Mouse (Mus musculus): ENCODE measurements around the gene Ntrk2. TPM values are rescaled to one million over a fixed set of nuclear protein-coding genes. Genes with fewer than 3 reads are reported as not detected.

The Ntrk2 gene
- total and polyA plus RNA-seq, 2 experiments from 2014 or later, result 0.92 to 2.9 TPM

- Histone ChIP-seq H3K4me2 (ENCODE audit: low read depth, low read length) (no peak overlapping the region), H3K36me3 (replicated peaks; ENCODE audit: control insufficient read depth, insufficient read depth, low read length) (no peaks in the 10 kb centered on the region), H3K4me3 (ENCODE audit: low read depth, low read length) (no peak overlapping the region), H3K27me3 (ENCODE audit: control insufficient read depth, insufficient read depth, low read length) (no peaks in the 10 kb centered on the region), H3K9ac (replicated peaks; ENCODE audit: low read depth, low read length) (no peak overlapping the region), H3K4me1 (ENCODE audit: control insufficient read depth, insufficient read depth) (no peaks in the 10 kb centered on the region), H3K9me3 (replicated peaks; ENCODE audit: control insufficient read depth, low read length) (no peaks in the 10 kb centered on the region), H3K27ac (ENCODE audit: low read depth) (no peak overlapping the region)
- 83% methylated on average over 7 of the region's 7 CpGs for WGBS
- ATAC-seq (ENCODE audit: insufficient read depth, low read depth) (no peak), DNase-seq (ENCODE audit: low spot score) (no peak)
- no peak for TF ChIP-seq CTCF (IDR thresholded peaks at IDR 0.05; ENCODE audit: low read depth)
- no peak for TF ChIP-seq EP300 (IDR thresholded peaks at IDR 0.05; ENCODE audit: low read depth)
Observed at GRCm38 (mm10) chr13:58920241-58920640, 113.9 kb downstream of the Ntrk2 start.

- no peak for DNase-seq (ENCODE audit: low spot score)
- Histone ChIP-seq H3K4me3 (ENCODE audit: low read depth, low read length) (no peak overlapping the region), H3K9ac (replicated peaks; ENCODE audit: low read depth, low read length) (no peak overlapping the region), H3K27ac (ENCODE audit: low read depth) (no peak overlapping the region), H3K4me1 (ENCODE audit: control insufficient read depth, insufficient read depth) (no peaks in the 10 kb centered on the region), H3K27me3 (ENCODE audit: control insufficient read depth, insufficient read depth, low read length) (no peaks in the 10 kb centered on the region), H3K4me2 (ENCODE audit: low read depth, low read length) (no peak overlapping the region), H3K36me3 (replicated peaks; ENCODE audit: control insufficient read depth, insufficient read depth, low read length) (no peaks in the 10 kb centered on the region), H3K9me3 (replicated peaks; ENCODE audit: control insufficient read depth, low read length) (no peaks in the 10 kb centered on the region)
- WGBS, result 80% methylated on average over 3 of the region's 3 CpGs
- TF ChIP-seq EP300 (IDR thresholded peaks at IDR 0.05; ENCODE audit: low read depth) (no peak), CTCF (IDR thresholded peaks at IDR 0.05; ENCODE audit: low read depth) (no peak)
- no peak for ATAC-seq (ENCODE audit: insufficient read depth, low read depth)
Observed at GRCm38 (mm10) chr13:58921255-58921654, 114.9 kb downstream of the Ntrk2 start.

- ATAC-seq (ENCODE audit: insufficient read depth, low read depth), result no peak
- no peaks in the 10 kb centered on the region for H3K9me3 ChIP-seq (replicated peaks; ENCODE audit: control insufficient read depth, low read length)
Observed at GRCm38 (mm10) chr13:58921705-58922104, 115.3 kb downstream of the Ntrk2 start.

GRCm38 (mm10) chr13:58922174-58922573, 115.8 kb downstream of the Ntrk2 start:
- Histone ChIP-seq H3K4me1 (ENCODE audit: control insufficient read depth, insufficient read depth) (no peaks in the 10 kb centered on the region), H3K4me3 (ENCODE audit: low read depth, low read length) (no peak overlapping the region), H3K27ac (ENCODE audit: low read depth) (no peak overlapping the region), H3K4me2 (ENCODE audit: low read depth, low read length) (no peak overlapping the region), H3K9ac (replicated peaks; ENCODE audit: low read depth, low read length) (no peak overlapping the region), H3K9me3 (replicated peaks; ENCODE audit: control insufficient read depth, low read length) (no peaks in the 10 kb centered on the region), H3K27me3 (ENCODE audit: control insufficient read depth, insufficient read depth, low read length) (no peaks in the 10 kb centered on the region), H3K36me3 (replicated peaks; ENCODE audit: control insufficient read depth, insufficient read depth, low read length) (no peaks in the 10 kb centered on the region)
- no peak for TF ChIP-seq CTCF (IDR thresholded peaks at IDR 0.05; ENCODE audit: low read depth)
- no peak for TF ChIP-seq EP300 (IDR thresholded peaks at IDR 0.05; ENCODE audit: low read depth)
- DNase-seq (ENCODE audit: low spot score) (no peak), ATAC-seq (ENCODE audit: insufficient read depth, low read depth) (no peak)
- WGBS, result 78% methylated on average over 15 of the region's 15 CpGs

More at GRCm38 (mm10) chr13:58921705-58922104, 115.3 kb downstream of the Ntrk2 start:
- H3K4me3 ChIP-seq (ENCODE audit: low read depth, low read length), result no peak overlapping the region
- no peak for DNase-seq (ENCODE audit: low spot score)
- TF ChIP-seq EP300 (IDR thresholded peaks at IDR 0.05; ENCODE audit: low read depth) (no peak), CTCF (IDR thresholded peaks at IDR 0.05; ENCODE audit: low read depth) (no peak)
- WGBS, result 77% methylated on average over 10 of the region's 10 CpGs
- no peak overlapping the region for H3K4me2 ChIP-seq (ENCODE audit: low read depth, low read length)
- no peaks in the 10 kb centered on the region for H3K4me1 ChIP-seq (ENCODE audit: control insufficient read depth, insufficient read depth)
- no peaks in the 10 kb centered on the region for H3K27me3 ChIP-seq (ENCODE audit: control insufficient read depth, insufficient read depth, low read length)
- H3K36me3 ChIP-seq (replicated peaks; ENCODE audit: control insufficient read depth, insufficient read depth, low read length), result no peaks in the 10 kb centered on the region
- no peak overlapping the region for H3K9ac ChIP-seq (replicated peaks; ENCODE audit: low read depth, low read length)
- H3K27ac ChIP-seq (ENCODE audit: low read depth), result no peak overlapping the region

GRCm38 (mm10) chr13:58923496-58923895, 117.1 kb downstream of the Ntrk2 start:
- H3K27me3 ChIP-seq (ENCODE audit: control insufficient read depth, insufficient read depth, low read length), result no peaks in the 10 kb centered on the region
- no peaks in the 10 kb centered on the region for H3K9me3 ChIP-seq (replicated peaks; ENCODE audit: control insufficient read depth, low read length)
- no peak overlapping the region for H3K4me2 ChIP-seq (ENCODE audit: low read depth, low read length)
- no peaks in the 10 kb centered on the region for H3K4me1 ChIP-seq (ENCODE audit: control insufficient read depth, insufficient read depth)
- H3K36me3 ChIP-seq (replicated peaks; ENCODE audit: control insufficient read depth, insufficient read depth, low read length), result no peaks in the 10 kb centered on the region
- no peak for ATAC-seq (ENCODE audit: insufficient read depth, low read depth)
- WGBS, result 77% methylated on average over 7 of the region's 7 CpGs
- H3K27ac ChIP-seq (ENCODE audit: low read depth), result no peak overlapping the region
- H3K4me3 ChIP-seq (ENCODE audit: low read depth, low read length), result no peak overlapping the region
- TF ChIP-seq CTCF (IDR thresholded peaks at IDR 0.05; ENCODE audit: low read depth) (no peak), EP300 (IDR thresholded peaks at IDR 0.05; ENCODE audit: low read depth) (no peak)
- no peak overlapping the region for H3K9ac ChIP-seq (replicated peaks; ENCODE audit: low read depth, low read length)
- no peak for DNase-seq (ENCODE audit: low spot score)

GRCm38 (mm10) chr13:58924486-58924885, 118.1 kb downstream of the Ntrk2 start:
- Histone ChIP-seq H3K4me2 (ENCODE audit: low read depth, low read length) (no peak overlapping the region), H3K9ac (replicated peaks; ENCODE audit: low read depth, low read length) (no peak overlapping the region), H3K36me3 (replicated peaks; ENCODE audit: control insufficient read depth, insufficient read depth, low read length) (no peaks in the 10 kb centered on the region), H3K4me1 (ENCODE audit: control insufficient read depth, insufficient read depth) (no peaks in the 10 kb centered on the region), H3K4me3 (ENCODE audit: low read depth, low read length) (no peak overlapping the region), H3K27ac (ENCODE audit: low read depth) (no peak overlapping the region), H3K9me3 (replicated peaks; ENCODE audit: control insufficient read depth, low read length) (no peaks in the 10 kb centered on the region), H3K27me3 (ENCODE audit: control insufficient read depth, insufficient read depth, low read length) (no peaks in the 10 kb centered on the region)
- no peak for TF ChIP-seq CTCF (IDR thresholded peaks at IDR 0.05; ENCODE audit: low read depth)
- ATAC-seq (ENCODE audit: insufficient read depth, low read depth), result no peak
- 57% methylated on average over 3 of the region's 3 CpGs for WGBS
- no peak for DNase-seq (ENCODE audit: low spot score)

All from heart, postnatal 0 days (tissue).